Comparison of ENCODE assay signal across 8 mouse cellular contexts in genomic region chr7:44951960-44952359, GRCm38 (mm10). TPM values are rescaled to one million over a fixed set of nuclear protein-coding genes. Genes with fewer than 3 reads are reported as not detected.
A peak's percentile ranks its signal among the peaks of the same experiment; 100 is the strongest.
DNase-seq lines count a peak whose midpoint lies in the region; ATAC-seq lines count a peak whose summit lies in the region.

No protein-coding gene starts in this region.

- ATAC-seq in embryonic facial prominence, embryonic 13.5 days (ENCODE audit: insufficient number of reproducible peaks, insufficient read depth, low FRiP score, low TSS enrichment, low read depth) = peak; percentile 72
- ATAC-seq in heart, embryonic 12.5 days (ENCODE audit: insufficient number of reproducible peaks, low FRiP score) = peak; percentile 64
- ATAC-seq in kidney, embryonic 16.5 days (ENCODE audit: low FRiP score, low TSS enrichment) = peak; percentile 91
- ATAC-seq in stomach, embryonic 14.5 days (ENCODE audit: insufficient number of reproducible peaks, insufficient read depth, low FRiP score, low read depth) = peak; percentile 86

- no peaks in the 10 kb centered on the region for H3K9me3 ChIP-seq in embryonic facial prominence, embryonic 13.5 days
- H3K9me3 ChIP-seq in heart, embryonic 12.5 days (replicated peaks) = no peaks in the 10 kb centered on the region
- no peaks in the 10 kb centered on the region for H3K9me3 ChIP-seq in kidney, embryonic 16.5 days (ENCODE audit: low read length)
- no peaks in the 10 kb centered on the region for H3K9me3 ChIP-seq in stomach, embryonic 14.5 days (ENCODE audit: control insufficient read depth, low read depth, low read length)

- H3K36me3 ChIP-seq in embryonic facial prominence, embryonic 13.5 days = no peaks in the 10 kb centered on the region
- H3K36me3 ChIP-seq in heart, embryonic 12.5 days = no peaks in the 10 kb centered on the region
- no peaks in the 10 kb centered on the region for H3K36me3 ChIP-seq in kidney, embryonic 16.5 days (ENCODE audit: insufficient read depth, low read length)
- H3K36me3 ChIP-seq in stomach, embryonic 14.5 days (ENCODE audit: control insufficient read depth, insufficient read depth, low read length) = no peaks in the 10 kb centered on the region

- DNase-seq in urinary bladder, adult 18-20 months (ENCODE audit: low spot score in 2 of 2) = peak; percentile 76 to 83
- no peak for DNase-seq in urinary bladder, postnatal 10 days (ENCODE audit: low spot score)
- DNase-seq in lung, postnatal 36 days = peak; percentile 93
- no peak for DNase-seq in thymus, postnatal 14 days

- H3K27ac ChIP-seq in embryonic facial prominence, embryonic 13.5 days = peak overlapping the region; percentile 86
- H3K27ac ChIP-seq in heart, embryonic 12.5 days (ENCODE audit: poor library complexity, severe bottlenecking) = no peak overlapping the region
- peak overlapping the region; percentile 84 for H3K27ac ChIP-seq in kidney, embryonic 16.5 days (ENCODE audit: low read length)
- H3K27ac ChIP-seq in stomach, embryonic 14.5 days (ENCODE audit: low read length) = peak overlapping the region; percentile 76

- H3K9ac ChIP-seq in embryonic facial prominence, embryonic 13.5 days = peak overlapping the region; percentile 82
- peak overlapping the region; percentile 75 for H3K9ac ChIP-seq in heart, embryonic 12.5 days
- H3K9ac ChIP-seq in kidney, embryonic 16.5 days (replicated peaks; ENCODE audit: low read length) = peak overlapping the region; percentile 75
- H3K9ac ChIP-seq in stomach, embryonic 14.5 days (replicated peaks; ENCODE audit: low read depth, low read length) = peak overlapping the region; percentile 40; the same call in 1 of the 2 replicates

- H3K4me3 ChIP-seq in embryonic facial prominence, embryonic 13.5 days = peak overlapping the region; percentile 60
- H3K4me3 ChIP-seq in heart, embryonic 12.5 days = peak overlapping the region; percentile 58
- peak overlapping the region; percentile 65 for H3K4me3 ChIP-seq in kidney, embryonic 16.5 days (ENCODE audit: low read length)
- peak overlapping the region; percentile 48 for H3K4me3 ChIP-seq in stomach, embryonic 14.5 days (ENCODE audit: low read depth, low read length)

- peaks cover 40% of the 10 kb centered on the region for H3K27me3 ChIP-seq in embryonic facial prominence, embryonic 13.5 days
- H3K27me3 ChIP-seq in heart, embryonic 12.5 days (replicated peaks) = peaks cover 42% of the 10 kb centered on the region
- peaks cover 29% of the 10 kb centered on the region for H3K27me3 ChIP-seq in kidney, embryonic 16.5 days (ENCODE audit: insufficient read depth, low read length)
- peaks cover 7% of the 10 kb centered on the region; the same call in 1 of the 2 replicates for H3K27me3 ChIP-seq in stomach, embryonic 14.5 days (ENCODE audit: control insufficient read depth, insufficient read depth, low read length)

- WGBS in embryonic facial prominence, embryonic 13.5 days = 0% methylated on average over 10 of the region's 10 CpGs
- WGBS in heart, embryonic 12.5 days = under 1% methylated on average over 10 of the region's 10 CpGs
- WGBS in kidney, embryonic 16.5 days = under 1% methylated on average over 10 of the region's 10 CpGs
- under 1% methylated on average over 10 of the region's 10 CpGs for WGBS in stomach, embryonic 14.5 days

- peaks cover 19% of the 10 kb centered on the region for H3K4me1 ChIP-seq in embryonic facial prominence, embryonic 13.5 days
- peaks cover 16% of the 10 kb centered on the region for H3K4me1 ChIP-seq in heart, embryonic 12.5 days (replicated peaks)
- peaks cover 14% of the 10 kb centered on the region for H3K4me1 ChIP-seq in kidney, embryonic 16.5 days (ENCODE audit: insufficient read depth, low read length)
- H3K4me1 ChIP-seq in stomach, embryonic 14.5 days (ENCODE audit: control insufficient read depth, insufficient read depth, low read length) = no peaks in the 10 kb centered on the region; the same call in none of the 2 replicates

- peak overlapping the region; percentile 94 for H3K4me2 ChIP-seq in embryonic facial prominence, embryonic 13.5 days
- H3K4me2 ChIP-seq in heart, embryonic 12.5 days = peak overlapping the region; percentile 96
- H3K4me2 ChIP-seq in kidney, embryonic 16.5 days (replicated peaks; ENCODE audit: low read depth, low read length) = peak overlapping the region; percentile 95
- peak overlapping the region; percentile 91 for H3K4me2 ChIP-seq in stomach, embryonic 14.5 days (replicated peaks; ENCODE audit: low read depth, low read length)

RNA-seq across cellular contexts. Expression of gene Tsks, which starts 9.0 kb away (rescaled TPM):
- polyA plus RNA-seq in embryonic facial prominence, embryonic 13.5 days (2015; fragmentation: Nextera tagmentation; extraction: Ambion mirVana) = 0.25 and 0.26 TPM in 2 replicates
- polyA plus RNA-seq in heart, embryonic 12.5 days (2016; fragmentation: Nextera tagmentation; extraction: Ambion mirVana) = 0.19 TPM in 1 of 2 replicates, not detected in the other
- 0.10 and 0.24 TPM in 2 replicates for polyA plus RNA-seq in kidney, embryonic 16.5 days (2015; fragmentation: Nextera tagmentation; extraction: Ambion mirVana)
- polyA plus RNA-seq in stomach, embryonic 14.5 days (2014; fragmentation: Nextera tagmentation; extraction: Ambion mirVana) = 0.17 TPM in 2 replicates

RNA-seq across cellular contexts. Expression of gene Ap2a1, which starts 22.7 kb away (rescaled TPM):
- polyA plus RNA-seq in embryonic facial prominence, embryonic 13.5 days (2015; fragmentation: Nextera tagmentation; extraction: Ambion mirVana) = 72.3 and 77.5 TPM in 2 replicates
- 74.5 and 77.2 TPM in 2 replicates for polyA plus RNA-seq in heart, embryonic 12.5 days (2016; fragmentation: Nextera tagmentation; extraction: Ambion mirVana)
- 72.9 and 75.3 TPM in 2 replicates for polyA plus RNA-seq in kidney, embryonic 16.5 days (2015; fragmentation: Nextera tagmentation; extraction: Ambion mirVana)
- polyA plus RNA-seq in stomach, embryonic 14.5 days (2014; fragmentation: Nextera tagmentation; extraction: Ambion mirVana) = 67.3 and 72.1 TPM in 2 replicates

RNA-seq across cellular contexts. Expression of gene Cpt1c, which starts 22.7 kb away (rescaled TPM):
- 32.0 and 39.1 TPM in 2 replicates for polyA plus RNA-seq in embryonic facial prominence, embryonic 13.5 days (2015; fragmentation: Nextera tagmentation; extraction: Ambion mirVana)
- 10.7 and 11.5 TPM in 2 replicates for polyA plus RNA-seq in heart, embryonic 12.5 days (2016; fragmentation: Nextera tagmentation; extraction: Ambion mirVana)
- 22.4 and 23.8 TPM in 2 replicates for polyA plus RNA-seq in kidney, embryonic 16.5 days (2015; fragmentation: Nextera tagmentation; extraction: Ambion mirVana)
- polyA plus RNA-seq in stomach, embryonic 14.5 days (2014; fragmentation: Nextera tagmentation; extraction: Ambion mirVana) = 24.7 and 25.0 TPM in 2 replicates

RNA-seq across cellular contexts. Expression of gene Prmt1, which starts 34.4 kb away (rescaled TPM):
- polyA plus RNA-seq in embryonic facial prominence, embryonic 13.5 days (2015; fragmentation: Nextera tagmentation; extraction: Ambion mirVana) = 534 and 684 TPM in 2 replicates
- 377 and 394 TPM in 2 replicates for polyA plus RNA-seq in heart, embryonic 12.5 days (2016; fragmentation: Nextera tagmentation; extraction: Ambion mirVana)
- 681 and 701 TPM in 2 replicates for polyA plus RNA-seq in kidney, embryonic 16.5 days (2015; fragmentation: Nextera tagmentation; extraction: Ambion mirVana)
- polyA plus RNA-seq in stomach, embryonic 14.5 days (2014; fragmentation: Nextera tagmentation; extraction: Ambion mirVana) = 165 and 186 TPM in 2 replicates

RNA-seq across cellular contexts. Expression of gene Irf3, which starts 45.5 kb away (rescaled TPM):
- polyA plus RNA-seq in embryonic facial prominence, embryonic 13.5 days (2015; fragmentation: Nextera tagmentation; extraction: Ambion mirVana) = 92.0 and 99.7 TPM in 2 replicates
- polyA plus RNA-seq in heart, embryonic 12.5 days (2016; fragmentation: Nextera tagmentation; extraction: Ambion mirVana) = 59.5 and 60.8 TPM in 2 replicates
- 109 TPM in 2 replicates for polyA plus RNA-seq in kidney, embryonic 16.5 days (2015; fragmentation: Nextera tagmentation; extraction: Ambion mirVana)
- polyA plus RNA-seq in stomach, embryonic 14.5 days (2014; fragmentation: Nextera tagmentation; extraction: Ambion mirVana) = 89.2 and 96.0 TPM in 2 replicates

Comparison
In these comparisons a context has a peak if more than half of its experiments do, and no peak if none do; other contexts are left out.
1. DNase-seq: peak in urinary bladder, adult 18-20 months (2 of 2) and lung, postnatal 36 days (single experiment); none in urinary bladder, postnatal 10 days (single experiment) and thymus, postnatal 14 days (single experiment).
2. Peak in every context shown above with its lines, with median percentiles within 50 percentile points of each other: ATAC-seq, H3K4me2 ChIP-seq, H3K4me3 ChIP-seq and H3K9ac ChIP-seq.